ENCODE assay signal across 8 mouse cellular contexts in the genomic region with DNA sequence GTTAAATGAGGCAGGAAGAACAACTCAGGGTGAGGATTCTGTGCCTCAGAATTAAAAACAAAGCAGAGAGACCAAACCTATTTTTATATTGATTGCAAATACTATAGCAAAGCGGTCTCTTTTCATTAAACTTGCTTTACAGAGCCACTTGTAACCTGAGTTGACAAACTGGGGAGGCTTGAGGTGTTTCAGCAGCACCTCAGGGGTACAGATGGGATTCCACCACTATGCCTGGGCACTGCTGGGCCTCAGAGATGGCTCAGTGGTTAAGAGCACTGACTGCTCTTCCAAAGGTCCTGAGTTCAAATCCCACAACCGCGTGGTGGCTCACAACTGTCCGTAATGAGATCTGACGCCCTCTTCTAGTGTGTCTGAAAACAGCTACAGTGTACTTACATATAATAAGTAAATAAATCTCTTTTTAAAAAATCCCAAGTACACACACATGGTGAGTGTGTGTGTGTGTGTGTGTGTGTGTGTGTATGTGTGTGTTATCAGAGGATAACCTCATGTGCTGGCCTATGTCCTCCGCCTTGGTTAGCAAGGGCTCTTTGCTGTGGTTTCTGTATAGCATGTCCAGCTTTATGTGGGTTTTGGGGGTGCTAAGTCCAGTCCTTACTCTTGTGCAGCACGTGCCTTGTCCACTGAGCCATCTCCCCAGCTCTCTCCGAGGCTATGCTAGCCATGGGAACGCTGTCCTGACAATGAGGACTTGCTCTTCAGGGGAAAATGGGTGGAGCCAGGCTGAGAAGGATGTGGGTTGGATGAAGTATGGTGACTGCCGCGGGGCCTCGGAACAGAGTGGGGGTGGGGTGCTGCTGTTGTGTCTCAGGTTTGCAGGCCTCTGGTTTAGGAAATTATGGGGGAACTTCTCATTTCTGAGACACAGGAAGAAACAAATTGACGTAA. TPM values are rescaled to one million over a fixed set of nuclear protein-coding genes. Genes with fewer than 3 reads are reported as not detected.
DNase-seq lines count a peak whose midpoint lies in the region; ATAC-seq lines count a peak whose summit lies in the region.

No protein-coding gene starts in this region.

- H3K27ac ChIP-seq in heart, embryonic 14.5 days (replicated peaks in 1 of 2; ENCODE audit: control insufficient read depth in 1 of 2, insufficient read depth in 1 of 2, low read depth in 2 of 2, low read length in 2 of 2), result peak overlapping the region; percentile 81 to 83
- 0 out of 2 replicates have a peak overlapping the region, but pooled peaks have one; percentile 4 for H3K27ac ChIP-seq in stomach, embryonic 15.5 days

- peak overlapping the region; percentile 54 for H3K9ac ChIP-seq in heart, embryonic 14.5 days (ENCODE audit: low read length)
- no peak overlapping the region for H3K9ac ChIP-seq in stomach, embryonic 15.5 days

- ATAC-seq in erythroblast, adult 5-6 weeks (replicated peaks; ENCODE audit: low FRiP score, poor library complexity, severe bottlenecking), result no peak
- peak; percentile 85 for ATAC-seq in heart, embryonic 14.5 days (ENCODE audit: insufficient number of reproducible peaks, insufficient read depth, low FRiP score, low read depth)
- ATAC-seq in megakaryocyte, adult 5-6 weeks (ENCODE audit: poor library complexity, severe bottlenecking), result peak; percentile 81
- peak; percentile 77; the same call in 1 of the 2 replicates for ATAC-seq in stomach, embryonic 15.5 days (ENCODE audit: insufficient read depth, low FRiP score, low read depth)

- peak overlapping the region; percentile 67 for H3K4me2 ChIP-seq in heart, embryonic 14.5 days (ENCODE audit: low read length)
- peak overlapping the region; percentile 50; the same call in 1 of the 2 replicates for H3K4me2 ChIP-seq in stomach, embryonic 15.5 days

- peak overlapping the region; percentile 56 for H3K4me3 ChIP-seq in erythroblast, embryonic 14.5 days (replicated peaks)
- peak overlapping the region; percentile 10 to 29; a peak in 3 of 4 replicates for H3K4me3 ChIP-seq in heart, embryonic 14.5 days (ENCODE audit: control insufficient read depth in 1 of 2, insufficient read depth in 1 of 2, low read depth in 1 of 2, low read length in 2 of 2)
- no peak overlapping the region; the same call in 1 of the 2 replicates for H3K4me3 ChIP-seq in stomach, embryonic 15.5 days (replicated peaks)

- H3K36me3 ChIP-seq in erythroblast, embryonic 14.5 days (ENCODE audit: control insufficient read depth), result no peaks in the 10 kb centered on the region
- H3K36me3 ChIP-seq in heart, embryonic 14.5 days (ENCODE audit: control insufficient read depth, insufficient read depth, low read length), result no peaks in the 10 kb centered on the region
- H3K36me3 ChIP-seq in stomach, embryonic 15.5 days, result no peaks in the 10 kb centered on the region

- H3K4me1 ChIP-seq in erythroblast, embryonic 14.5 days (ENCODE audit: control insufficient read depth), result peaks cover 38% of the 10 kb centered on the region
- H3K4me1 ChIP-seq in heart, embryonic 14.5 days (ENCODE audit: control insufficient read depth in 2 of 2, insufficient read depth in 2 of 2, low read length in 2 of 2), result peaks cover 19 to 26% of the 10 kb centered on the region in 2 experiments
- H3K4me1 ChIP-seq in stomach, embryonic 15.5 days, result peaks cover 23% of the 10 kb centered on the region

- no peaks in the 10 kb centered on the region for H3K27me3 ChIP-seq in erythroblast, embryonic 14.5 days (ENCODE audit: control insufficient read depth)
- no peaks in the 10 kb centered on the region for H3K27me3 ChIP-seq in heart, embryonic 14.5 days (ENCODE audit: control insufficient read depth, insufficient read depth, low read length)
- H3K27me3 ChIP-seq in stomach, embryonic 15.5 days (replicated peaks), result no peaks in the 10 kb centered on the region

- 32% methylated on average over 13 of the region's 13 CpGs for WGBS in heart, embryonic 14.5 days
- WGBS in stomach, embryonic 15.5 days, result 31% methylated on average over 13 of the region's 13 CpGs

- peak; percentile 87 for DNase-seq in embryo, embryonic 10.5 days (ENCODE audit: low spot score)
- peak; percentile 69 for DNase-seq in kidney, postnatal 14 days
- no peak for DNase-seq in gastrocnemius, postnatal 25 days

- H3K9me3 ChIP-seq in erythroblast, embryonic 14.5 days (ENCODE audit: control insufficient read depth, low read length), result no peaks in the 10 kb centered on the region
- no peaks in the 10 kb centered on the region for H3K9me3 ChIP-seq in heart, embryonic 14.5 days (ENCODE audit: control insufficient read depth, low read length)
- no peaks in the 10 kb centered on the region for H3K9me3 ChIP-seq in stomach, embryonic 15.5 days

RNA-seq across cellular contexts. Expression of a gene that starts 9.7 kb away (rescaled TPM):
- 4.1 and 7.3 TPM in 2 replicates for polyA plus RNA-seq in erythroblast, embryonic 14.5 days (2012)
- 86.7 and 92.8 TPM in 2 replicates for total RNA-seq in erythroblast, adult 5-6 weeks (2015; ENCODE audit: low replicate concordance)
- 57.4 and 72.8 TPM in 2 replicates for total RNA-seq in erythroblast, adult 5-6 weeks (2017; ENCODE audit: low replicate concordance)
- 251 and 261 TPM in 2 replicates for polyA plus RNA-seq in heart, embryonic 14.5 days (2014; fragmentation: Nextera tagmentation; extraction: Ambion mirVana)
- total RNA-seq in megakaryocyte, adult 5-6 weeks (2015), result 266 and 313 TPM in 2 replicates
- 182 and 228 TPM in 2 replicates for total RNA-seq in megakaryocyte, adult 5-6 weeks (2017)
- 154 and 165 TPM in 2 replicates for polyA plus RNA-seq in stomach, embryonic 15.5 days (2015; fragmentation: Nextera tagmentation; extraction: Ambion mirVana)
- 100 to 1,000 TPM; 134 to 151 TPM for total RNA-seq in gastrocnemius, postnatal 25 days (2021)
